Mouse (Mus musculus) neural tube, embryonic 12.5 days (tissue): ENCODE results near the gene Fam207a. TPM values are rescaled to one million over a fixed set of nuclear protein-coding genes. Genes with fewer than 3 reads are reported as not detected.

ENCODE experiments used
- ATAC-seq: fragments of 200-750 bp; cut with Nextera tagmentation; 2 replicates; pipeline ENCODE4 v1.8.0; 2017; ENCODE audit warnings: low read depth, mild to moderate bottlenecking, moderate TSS enrichment, moderate library complexity; ENCODE audit not compliant: low FRiP score
- H3K27ac ChIP-seq: fragments of 300-500 bp; sonication (generic); 2 replicates; pipeline ENCODE4 v1.5.1; 2016
- H3K27me3 ChIP-seq: fragments of 300-500 bp; sonication (generic); replicated peaks from 2 replicates; pipeline ENCODE4 v1.6.1; 2016; ENCODE audit warnings: mild to moderate bottlenecking
- H3K36me3 ChIP-seq: fragments of 300-500 bp; sonication (generic); 2 replicates; pipeline ENCODE4 v1.6.1; 2016; ENCODE audit warnings: mild to moderate bottlenecking
- H3K4me1 ChIP-seq: fragments of 300-500 bp; sonication (generic); 2 replicates; pipeline ENCODE4 v1.6.1; 2016
- H3K4me2 ChIP-seq: fragments of 300-500 bp; sonication (generic); replicated peaks from 2 replicates; pipeline ENCODE4 v1.6.1; 2016; ENCODE audit warnings: mild to moderate bottlenecking
- H3K4me3 ChIP-seq: fragments of 300-500 bp; sonication (generic); 2 replicates; pipeline ENCODE4 v1.5.1; 2016
- H3K9ac ChIP-seq: fragments of 300-500 bp; sonication (generic); 2 replicates; pipeline ENCODE4 v1.6.1; 2016; ENCODE audit warnings: mild to moderate bottlenecking
- H3K9me3 ChIP-seq: fragments of 300-500 bp; sonication (generic); 2 replicates; pipeline ENCODE4 v1.6.1; 2016; ENCODE audit warnings: mild to moderate bottlenecking
- WGBS: fragments of 180-500 bp; shearing (Covaris S2); methylation state at CpG from one replicate; pipeline ENCODE4 v1.1.7; 2016; 5-methylcytosine and 5-hydroxymethylcytosine counted together
- polyA plus RNA-seq: library from polyadenylated mRNA; unstranded; fragments of >200 nt; fragmentation: Nextera tagmentation; extraction: Ambion mirVana; gene quantifications from 2 replicates; pipeline ENCODE4 v1.2.1, GENCODE M21; 2016

Gene Fam207a
- polyA plus RNA-seq, 1 experiment from 2014 or later: 46.4 TPM

GRCm38 (mm10) chr10:77440841-77441755 lies 74.5 kb downstream of the Fam207a start:
- Histone ChIP-seq H3K4me3 (no peak overlapping the region), H3K9ac (no peak overlapping the region), H3K27me3 (no peaks in the 10 kb centered on the region), H3K9me3 (0 out of 2 replicates have a peak, but pooled peaks cover 5% of the 10 kb centered on the region), H3K36me3 (no peaks in the 10 kb centered on the region), H3K27ac (no peak overlapping the region), H3K4me1 (no peaks in the 10 kb centered on the region), H3K4me2 (no peak overlapping the region)
- 59% methylated on average over 19 of the region's 19 CpGs for WGBS
- ATAC-seq: no peak

GRCm38 (mm10) chr10:77440286-77440685 lies 75.3 kb downstream of the Fam207a start:
- WGBS: 57% methylated on average over 6 of the region's 6 CpGs
- Histone ChIP-seq H3K36me3 (no peaks in the 10 kb centered on the region), H3K4me1 (no peaks in the 10 kb centered on the region), H3K4me2 (no peak overlapping the region), H3K4me3 (no peak overlapping the region), H3K9ac (no peak overlapping the region), H3K9me3 (0 out of 2 replicates have a peak, but pooled peaks cover 5% of the 10 kb centered on the region), H3K27me3 (no peaks in the 10 kb centered on the region), H3K27ac (no peak overlapping the region)
- no peak for ATAC-seq

GRCm38 (mm10) chr10:77439026-77439425 lies 76.6 kb downstream of the Fam207a start:
- H3K4me3 ChIP-seq: no peak overlapping the region
- H3K9me3 ChIP-seq: no peaks in the 10 kb centered on the region
- H3K36me3 ChIP-seq: no peaks in the 10 kb centered on the region
- H3K4me2 ChIP-seq: no peak overlapping the region
- H3K27ac ChIP-seq: no peak overlapping the region
- no peak for ATAC-seq
- 45% methylated on average over 3 of the region's 3 CpGs for WGBS
- no peaks in the 10 kb centered on the region for H3K27me3 ChIP-seq
- H3K4me1 ChIP-seq: peaks cover 3% of the 10 kb centered on the region; the same call in 1 of the 2 replicates
- H3K9ac ChIP-seq: no peak overlapping the region

- 56% methylated on average over 1 of the region's 1 CpGs for WGBS
- no peak for ATAC-seq
- no peaks in the 10 kb centered on the region for H3K27me3 ChIP-seq
- H3K4me1 ChIP-seq: peaks cover 3% of the 10 kb centered on the region; the same call in 1 of the 2 replicates
- H3K9ac ChIP-seq: no peak overlapping the region
- H3K4me2 ChIP-seq: no peak overlapping the region
- H3K27ac ChIP-seq: no peak overlapping the region
- no peaks in the 10 kb centered on the region for H3K36me3 ChIP-seq
- H3K9me3 ChIP-seq: no peaks in the 10 kb centered on the region
- H3K4me3 ChIP-seq: no peak overlapping the region
These were observed 77.6 kb downstream of the Fam207a start for GRCm38 (mm10) chr10:77438021-77438420.

Other genes starting within 250 kb of the Fam207a start
- gene Adarb1, start 97.5 kb downstream of the Fam207a start, polyA plus RNA-seq: 9.0 and 9.2 TPM in 2 replicates
- gene Itgb2, start 14.5 kb upstream of the Fam207a start, polyA plus RNA-seq: 1.3 and 1.4 TPM in 2 replicates
- gene Pttg1ip, start 65.9 kb upstream of the Fam207a start, polyA plus RNA-seq: 67.8 and 71.1 TPM in 2 replicates
- 288 and 299 TPM in 2 replicates for gene Sumo3, start 90.3 kb upstream of the Fam207a start, polyA plus RNA-seq
- 7.6 and 11.0 TPM in 2 replicates for gene Gm49325, start 90.4 kb upstream of the Fam207a start, polyA plus RNA-seq
- gene Ube2g2, start 106.5 kb upstream of the Fam207a start, polyA plus RNA-seq: 90.9 and 93.7 TPM in 2 replicates
- gene Tspear, start 170.8 kb upstream of the Fam207a start, polyA plus RNA-seq: 0.98 and 1.2 TPM in 2 replicates
- not detected in 2 replicates for gene Gm19402, start 175.0 kb upstream of the Fam207a start, polyA plus RNA-seq
- not detected in 2 replicates for gene Gm9508, start 181.4 kb upstream of the Fam207a start, polyA plus RNA-seq
- not detected in 2 replicates for gene Gm10272, start 190.8 kb upstream of the Fam207a start, polyA plus RNA-seq
- gene Gm10024, start 195.7 kb upstream of the Fam207a start, polyA plus RNA-seq: not detected in 2 replicates
- not detected in 2 replicates for gene Gm10142, start 200.0 kb upstream of the Fam207a start, polyA plus RNA-seq
- gene Krtap12-1, start 204.8 kb upstream of the Fam207a start, polyA plus RNA-seq: not detected in 2 replicates
- gene Gm10100, start 210.7 kb upstream of the Fam207a start, polyA plus RNA-seq: not detected in 2 replicates
- gene Gm18596, start 226.9 kb upstream of the Fam207a start, polyA plus RNA-seq: not detected in 2 replicates
- not detected in 2 replicates for gene Gm9736, start 235.6 kb upstream of the Fam207a start, polyA plus RNA-seq
- gene Gm3233, start 243.9 kb upstream of the Fam207a start, polyA plus RNA-seq: not detected in 2 replicates